In the genomic region with DNA sequence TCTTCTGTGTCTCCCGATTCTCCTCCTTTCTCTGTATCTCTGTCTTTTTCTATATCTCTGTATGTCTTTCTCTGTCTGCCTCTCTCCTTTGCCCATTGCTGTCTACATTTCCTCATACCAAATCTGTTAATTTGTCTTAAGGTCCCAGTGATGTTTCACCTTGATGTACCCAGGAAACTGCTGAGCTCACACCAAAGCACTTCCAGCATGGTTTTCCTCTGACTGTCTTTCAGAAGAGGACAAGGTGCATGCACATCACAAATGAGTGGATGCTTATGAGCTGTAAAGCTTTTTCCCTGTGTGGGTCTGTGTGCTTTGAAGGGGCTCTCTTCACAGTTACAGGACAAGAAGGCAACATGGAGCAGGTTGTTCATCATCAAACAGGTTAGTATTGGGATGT, we compare ENCODE assay signal across 17 mouse cellular contexts. TPM values are rescaled to one million over a fixed set of nuclear protein-coding genes. Genes with fewer than 3 reads are reported as not detected.
A peak's percentile ranks its signal among the peaks of the same experiment; 100 is the strongest.
DNase-seq lines count a peak whose midpoint lies in the region; TF ChIP-seq lines count a peak whose summit lies in the region.
"Had no signal": no experiment of that assay in that cellular context is flagged by ENCODE, and none has a peak within 500 bp of the region (broad histone marks: within the 10 kb centered on the region; RNA-seq: fewer than 3 reads in every experiment).

No protein-coding gene starts in this region.

- H3K9me3 ChIP-seq in midbrain, embryonic 10.5 days (replicated peaks), result no peaks in the 10 kb centered on the region
- peaks cover 3% of the 10 kb centered on the region; the same call in 1 of the 2 replicates for H3K9me3 ChIP-seq in hindbrain, embryonic 10.5 days
- H3K9me3 ChIP-seq: embryonic facial prominence, embryonic 15.5 days; heart, embryonic 15.5 days had no signal

- H3K4me3 ChIP-seq in gastrocnemius, adult 2 months, result 0 out of 2 replicates have a peak overlapping the region, but pooled peaks have one; percentile 9
- H3K4me3 ChIP-seq in brown adipose tissue, adult 24 weeks (ENCODE audit: insufficient read depth, low read depth, low read length), result no peak overlapping the region
- no peak overlapping the region for H3K4me3 ChIP-seq in midbrain, embryonic 10.5 days
- H3K4me3 ChIP-seq in hindbrain, embryonic 10.5 days, result no peak overlapping the region
- H3K4me3 ChIP-seq: embryonic facial prominence, embryonic 15.5 days; erythroblast, embryonic 14.5 days; forebrain, embryonic 10.5 days; heart, embryonic 15.5 days had no signal

- no peak for DNase-seq in gastrocnemius, adult 2 months
- no peak for DNase-seq in gastrocnemius, postnatal 36 days
- peak; percentile 45 to 59 for DNase-seq in kidney, adult 8-10 months
- no peak for DNase-seq in kidney, postnatal 10 days
- DNase-seq in kidney, postnatal 14 days, result peak; percentile 49
- DNase-seq in midbrain, embryonic 10.5 days (ENCODE audit: low spot score), result no peak
- DNase-seq in hindbrain, embryonic 10.5 days (ENCODE audit: low spot score), result no peak
- DNase-seq: B cell, adult 2 months; cerebellum, adult 11 months; cerebellum, adult 8-10 months; cerebellum, postnatal 14 days; embryo, embryonic 11 days had no signal

- 86% methylated on average over 1 of the region's 1 CpGs for WGBS in midbrain, embryonic 10.5 days
- WGBS in hindbrain, embryonic 10.5 days, result 83% methylated on average over 1 of the region's 1 CpGs

- TF ChIP-seq CTCF in gastrocnemius, adult 2 months (IDR thresholded peaks at IDR 0.05), result no peak

- H3K4me1 ChIP-seq in brown adipose tissue, adult 24 weeks (ENCODE audit: control insufficient read depth, insufficient read depth, insufficient read length, low read length), result peaks cover 18% of the 10 kb centered on the region
- no peaks in the 10 kb centered on the region for H3K4me1 ChIP-seq in midbrain, embryonic 10.5 days
- no peaks in the 10 kb centered on the region for H3K4me1 ChIP-seq in hindbrain, embryonic 10.5 days (replicated peaks)
- H3K4me1 ChIP-seq: embryonic facial prominence, embryonic 15.5 days; forebrain, embryonic 10.5 days; heart, embryonic 15.5 days had no signal

- 0 out of 2 replicates have a peak, but pooled peaks cover 2% of the 10 kb centered on the region for H3K36me3 ChIP-seq in midbrain, embryonic 10.5 days
- H3K36me3 ChIP-seq in hindbrain, embryonic 10.5 days, result 0 out of 2 replicates have a peak, but pooled peaks cover 3% of the 10 kb centered on the region
- H3K36me3 ChIP-seq: embryonic facial prominence, embryonic 15.5 days; heart, embryonic 15.5 days had no signal

- intact Hi-C loops in gastrocnemius, adult 2 months (cut with DNase I), result no loop called here
- intact Hi-C loops in gastrocnemius, postnatal 36 days (cut with DNase I), result no loop called here

- H3K27me3 ChIP-seq in midbrain, embryonic 10.5 days (ENCODE audit: low read depth, poor library complexity, severe bottlenecking), result no peaks in the 10 kb centered on the region
- no peaks in the 10 kb centered on the region for H3K27me3 ChIP-seq in hindbrain, embryonic 10.5 days (ENCODE audit: insufficient read depth, poor library complexity, severe bottlenecking)
- H3K27me3 ChIP-seq: embryonic facial prominence, embryonic 15.5 days; heart, embryonic 15.5 days had no signal

- H3K27ac ChIP-seq in gastrocnemius, adult 2 months, result 0 out of 2 replicates have a peak overlapping the region, but pooled peaks have one; percentile 35
- peak overlapping the region; percentile 74 for H3K27ac ChIP-seq in brown adipose tissue, adult 24 weeks (replicated peaks; ENCODE audit: low read depth, low read length)
- H3K27ac ChIP-seq in midbrain, embryonic 10.5 days (replicated peaks), result no peak overlapping the region
- no peak overlapping the region for H3K27ac ChIP-seq in hindbrain, embryonic 10.5 days
- H3K27ac ChIP-seq: embryonic facial prominence, embryonic 15.5 days; forebrain, embryonic 10.5 days; heart, embryonic 15.5 days had no signal

RNA-seq across cellular contexts. Expression of gene Ncoa7, which starts 34.3 kb away (rescaled TPM):
- total RNA-seq in gastrocnemius, adult 2 months (2021), result 1 to 10 TPM; 1.5 to 2.8 TPM
- total RNA-seq in gastrocnemius, postnatal 36 days (2021), result 1 to 10 TPM; 2.1 to 2.5 TPM
- polyA plus RNA-seq in brown adipose tissue, adult 24 weeks (2012; ENCODE audit: insufficient read depth, insufficient read length, missing spikeins), result 11.1 and 20.7 TPM in 2 replicates
- 6.2 and 6.6 TPM in 2 replicates for polyA plus RNA-seq in midbrain, embryonic 10.5 days (2016; fragmentation: Nextera tagmentation; extraction: Ambion mirVana)
- 6.8 and 7.0 TPM in 2 replicates for polyA plus RNA-seq in hindbrain, embryonic 10.5 days (2016; fragmentation: Nextera tagmentation; extraction: Ambion mirVana)

Comparison
In these comparisons a context has a peak if more than half of its experiments do, and no peak if none do; other contexts are left out.
1. DNase-seq: peak in kidney, adult 8-10 months (2 of 2) and kidney, postnatal 14 days (single experiment); none in gastrocnemius, adult 2 months (single experiment), gastrocnemius, postnatal 36 days (0 of 2), kidney, postnatal 10 days (single experiment), midbrain, embryonic 10.5 days (single experiment) and hindbrain, embryonic 10.5 days (single experiment).
2. H3K27ac ChIP-seq: peak in gastrocnemius, adult 2 months (single experiment) and brown adipose tissue, adult 24 weeks (single experiment); none in midbrain, embryonic 10.5 days (single experiment) and hindbrain, embryonic 10.5 days (single experiment).